Mouse (Mus musculus) heart, embryonic 13.5 days (tissue): ENCODE data around the gene Zfyve27. TPM values are rescaled to one million over a fixed set of nuclear protein-coding genes. Genes with fewer than 3 reads are reported as not detected.

ENCODE experiments used
- ATAC-seq: fragments of 200-750 bp; cut with Nextera tagmentation; 2 replicates; pipeline ENCODE4 v1.8.0; 2017; ENCODE audit warnings: moderate TSS enrichment; ENCODE audit not compliant: insufficient number of reproducible peaks, low FRiP score, low TSS enrichment; ENCODE audit errors: extremely low read depth
- H3K27ac ChIP-seq: fragments of 300-500 bp; sonication (generic); replicated peaks from 2 replicates; pipeline ENCODE4 v1.5.1; 2015; ENCODE audit warnings: moderate library complexity, mild to moderate bottlenecking, inconsistent platforms
- H3K27me3 ChIP-seq: fragments of 300-500 bp; sonication (generic); replicated peaks from 2 replicates; pipeline ENCODE4 v1.6.1; 2015; ENCODE audit warnings: mild to moderate bottlenecking, inconsistent platforms
- H3K36me3 ChIP-seq: fragments of 300-500 bp; sonication (generic); 2 replicates; pipeline ENCODE4 v1.6.1; 2015; ENCODE audit warnings: mild to moderate bottlenecking, inconsistent platforms
- H3K4me1 ChIP-seq: fragments of 300-500 bp; sonication (generic); 2 replicates; pipeline ENCODE4 v1.6.1; 2015; ENCODE audit warnings: inconsistent platforms
- H3K4me2 ChIP-seq: fragments of 300-500 bp; sonication (generic); 2 replicates; pipeline ENCODE4 v1.6.1; 2015; ENCODE audit warnings: inconsistent platforms, mild to moderate bottlenecking, moderate library complexity
- H3K4me3 ChIP-seq: fragments of 300-500 bp; sonication (generic); 2 replicates; pipeline ENCODE4 v1.5.1; 2015; ENCODE audit warnings: moderate library complexity, mild to moderate bottlenecking, inconsistent platforms
- H3K9ac ChIP-seq: fragments of 300-500 bp; sonication (generic); 2 replicates; pipeline ENCODE4 v1.6.1; 2015; ENCODE audit warnings: inconsistent platforms, mild to moderate bottlenecking, moderate library complexity
- H3K9me3 ChIP-seq: fragments of 300-500 bp; sonication (generic); 2 replicates; pipeline ENCODE4 v1.6.1; 2016; ENCODE audit warnings: inconsistent platforms
- WGBS: fragments of 180-500 bp; shearing (Covaris S2); methylation state at CpG from one replicate; pipeline ENCODE4 v1.1.7; 2015; ENCODE audit warnings: mixed read lengths; 5-methylcytosine and 5-hydroxymethylcytosine counted together
- polyA plus RNA-seq: library from polyadenylated mRNA; unstranded; fragments of >200 nt; fragmentation: Nextera tagmentation; extraction: Ambion mirVana; gene quantifications from 2 replicates; pipeline ENCODE4 v1.2.1, GENCODE M21; 2015

Gene Zfyve27
- polyA plus RNA-seq, 1 experiment from 2014 or later, result 20.2 TPM

GRCm38 (mm10) chr19:42158246-42159017, 5.3 kb upstream of the Zfyve27 start:
- Histone ChIP-seq H3K9me3 (no peaks in the 10 kb centered on the region), H3K4me2 (peak overlapping the region; percentile 41), H3K36me3 (no peaks in the 10 kb centered on the region), H3K4me3 (peak overlapping the region; percentile 5; the same call in 1 of the 2 replicates), H3K27ac (peak overlapping the region; percentile 24), H3K27me3 (no peaks in the 10 kb centered on the region), H3K4me1 (peaks cover 14% of the 10 kb centered on the region), H3K9ac (0 out of 2 replicates have a peak overlapping the region, but pooled peaks have one; percentile 16)
- 19% methylated on average over 13 of the region's 13 CpGs for WGBS
- ATAC-seq, result no peak

DNA sequence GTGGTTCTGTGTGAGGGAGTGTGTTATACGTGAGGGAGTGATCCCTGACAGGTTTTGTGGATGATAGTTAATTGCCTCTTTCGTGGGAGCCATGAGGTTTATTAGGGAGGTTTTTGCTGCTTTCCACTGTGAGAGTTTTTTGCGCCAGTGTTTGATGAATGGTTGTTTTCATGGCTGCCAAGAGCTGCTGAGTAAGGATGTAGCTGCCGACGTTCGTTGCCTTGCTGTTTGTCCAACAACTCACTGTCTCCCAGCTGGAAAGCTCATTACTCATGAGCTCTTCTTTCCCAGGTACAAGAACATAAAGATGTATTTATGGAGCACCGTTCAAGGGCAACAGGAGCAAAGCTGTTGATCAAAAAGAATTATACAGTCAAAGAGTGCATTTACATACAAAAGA, 437 bp downstream of the Zfyve27 start:
- no peak overlapping the region for H3K4me3 ChIP-seq
- no peak for ATAC-seq
- peaks cover 5% of the 10 kb centered on the region; the same call in 1 of the 2 replicates for H3K4me1 ChIP-seq

DNA sequence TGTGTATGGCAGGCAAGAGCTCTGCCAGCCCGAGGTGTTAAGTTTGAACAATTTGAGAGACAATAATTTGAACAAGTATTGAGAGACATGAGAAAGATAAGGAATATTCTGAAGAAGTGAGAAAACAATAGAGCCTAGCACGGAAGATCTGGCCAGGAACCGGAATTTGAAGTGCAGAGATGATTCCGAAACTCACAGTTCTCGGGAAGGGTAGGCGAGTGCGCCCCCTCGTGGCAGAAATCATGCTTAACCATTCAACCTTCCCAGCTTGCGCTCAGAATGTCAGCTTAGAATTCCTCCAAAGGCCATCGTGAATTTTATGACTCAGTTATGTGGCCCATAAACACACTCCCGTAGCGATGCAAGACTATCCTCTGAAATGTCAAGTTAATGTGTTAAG, 2.4 kb downstream of the Zfyve27 start:
- Histone ChIP-seq H3K27me3 (peaks cover 41% of the 10 kb centered on the region), H3K27ac (no peak overlapping the region), H3K9me3 (no peaks in the 10 kb centered on the region), H3K9ac (peak overlapping the region; percentile 71), H3K4me3 (peak overlapping the region; percentile 36), H3K4me1 (peaks cover 15% of the 10 kb centered on the region), H3K36me3 (no peaks in the 10 kb centered on the region), H3K4me2 (peak overlapping the region; percentile 63)
- 3% methylated on average over 12 of the region's 12 CpGs for WGBS
- ATAC-seq, result no peak

More for the DNA sequence above, 437 bp downstream of the Zfyve27 start:
- Histone ChIP-seq H3K27ac (no peak overlapping the region), H3K9me3 (no peaks in the 10 kb centered on the region), H3K27me3 (peaks cover 34% of the 10 kb centered on the region), H3K9ac (no peak overlapping the region), H3K36me3 (no peaks in the 10 kb centered on the region), H3K4me2 (no peak overlapping the region)
- 52% methylated on average over 7 of the region's 7 CpGs for WGBS

GRCm38 (mm10) chr19:42166766-42167165, 3.0 kb downstream of the Zfyve27 start:
- WGBS, result 40% methylated on average over 3 of the region's 3 CpGs
- Histone ChIP-seq H3K4me1 (peaks cover 21% of the 10 kb centered on the region), H3K9me3 (no peaks in the 10 kb centered on the region), H3K27me3 (peaks cover 41% of the 10 kb centered on the region), H3K27ac (no peak overlapping the region), H3K4me3 (no peak overlapping the region), H3K36me3 (no peaks in the 10 kb centered on the region), H3K9ac (no peak overlapping the region), H3K4me2 (no peak overlapping the region)
- ATAC-seq, result no peak

GRCm38 (mm10) chr19:42167489-42167888, 3.7 kb downstream of the Zfyve27 start:
- 60% methylated on average over 9 of the region's 9 CpGs for WGBS
- Histone ChIP-seq H3K27me3 (peaks cover 41% of the 10 kb centered on the region), H3K4me2 (no peak overlapping the region), H3K27ac (no peak overlapping the region), H3K9ac (no peak overlapping the region), H3K36me3 (no peaks in the 10 kb centered on the region), H3K4me1 (peaks cover 25% of the 10 kb centered on the region), H3K9me3 (no peaks in the 10 kb centered on the region), H3K4me3 (no peak overlapping the region)
- no peak for ATAC-seq

- 51% methylated on average over 10 of the region's 10 CpGs for WGBS
- H3K27me3 ChIP-seq, result peaks cover 38% of the 10 kb centered on the region
- no peaks in the 10 kb centered on the region for H3K9me3 ChIP-seq
- H3K4me1 ChIP-seq, result peaks cover 27% of the 10 kb centered on the region
- no peak overlapping the region for H3K27ac ChIP-seq
- peak overlapping the region; percentile 77; the same call in 1 of the 2 replicates for H3K4me3 ChIP-seq
- H3K4me2 ChIP-seq, result peak overlapping the region; percentile 89
- no peak overlapping the region for H3K9ac ChIP-seq
- H3K36me3 ChIP-seq, result no peaks in the 10 kb centered on the region
- no peak for ATAC-seq
Observed at GRCm38 (mm10) chr19:42169322-42169975, 5.7 kb downstream of the Zfyve27 start.

DNA sequence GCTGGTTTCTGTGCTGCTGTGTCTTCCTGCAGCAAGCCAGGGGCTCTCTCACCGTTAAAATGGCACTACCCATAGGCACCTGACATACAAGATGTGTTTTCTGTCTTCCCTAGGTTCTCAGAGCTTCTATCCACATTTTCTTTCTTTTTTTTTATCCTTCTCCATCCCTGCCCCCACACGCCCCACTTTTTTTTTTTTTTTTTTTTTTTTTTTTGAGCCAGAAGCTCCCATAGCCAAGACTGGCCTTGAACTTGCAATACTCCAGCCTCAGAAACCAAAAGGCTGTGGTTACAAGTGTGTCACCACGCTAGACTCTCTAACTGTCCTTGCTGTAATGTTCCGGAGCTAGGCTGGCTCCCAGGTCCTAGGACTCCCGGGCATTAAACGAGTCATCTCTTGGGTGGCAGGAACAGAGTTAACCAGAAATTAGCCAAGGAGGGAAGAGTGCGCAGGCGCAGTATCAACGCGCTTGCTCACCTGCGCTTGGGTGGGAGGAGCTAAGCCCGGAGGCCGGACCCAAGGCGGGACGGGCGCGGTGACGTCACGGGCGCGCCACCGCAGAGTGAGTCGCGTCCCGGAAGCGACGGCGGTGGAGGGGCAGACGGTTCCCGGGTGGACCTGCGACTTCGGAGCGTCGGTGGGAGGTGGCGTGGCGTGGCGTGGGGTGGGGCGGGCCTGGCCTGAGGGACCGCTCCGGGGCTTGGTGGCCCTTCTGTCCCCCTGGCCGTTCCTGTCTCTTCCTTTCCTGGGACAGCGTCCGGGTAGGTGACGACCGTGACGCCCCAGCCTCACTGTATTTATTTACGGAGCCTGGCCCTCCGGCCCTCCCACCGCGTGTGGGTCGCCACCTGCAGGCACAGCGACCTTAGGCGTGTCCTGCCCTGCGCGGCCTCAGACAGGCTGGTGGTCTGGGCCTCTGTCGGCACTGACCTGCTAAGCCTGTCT, 6.5 kb downstream of the Zfyve27 start:
- peak overlapping the region; percentile 77 for H3K4me3 ChIP-seq
- WGBS, result 2% methylated on average over 56 of the region's 56 CpGs
- H3K27me3 ChIP-seq, result peaks cover 31% of the 10 kb centered on the region
- peak overlapping the region; percentile 88 for H3K9ac ChIP-seq
- ATAC-seq, result peak; percentile 89
- H3K27ac ChIP-seq, result peak overlapping the region; percentile 36
- peak overlapping the region; percentile 89 for H3K4me2 ChIP-seq
- H3K4me1 ChIP-seq, result peaks cover 31% of the 10 kb centered on the region
- H3K36me3 ChIP-seq, result no peaks in the 10 kb centered on the region
- H3K9me3 ChIP-seq, result no peaks in the 10 kb centered on the region

GRCm38 (mm10) chr19:42176841-42177240, 13.1 kb downstream of the Zfyve27 start:
- no peaks in the 10 kb centered on the region for H3K9me3 ChIP-seq
- H3K27ac ChIP-seq, result no peak overlapping the region
- H3K27me3 ChIP-seq, result no peaks in the 10 kb centered on the region
- H3K4me2 ChIP-seq, result no peak overlapping the region
- no peak overlapping the region for H3K9ac ChIP-seq
- ATAC-seq, result no peak
- peaks cover 9% of the 10 kb centered on the region for H3K4me1 ChIP-seq
- WGBS, result 67% methylated on average over 7 of the region's 7 CpGs
- peaks cover 32% of the 10 kb centered on the region for H3K36me3 ChIP-seq
- no peak overlapping the region for H3K4me3 ChIP-seq

DNA sequence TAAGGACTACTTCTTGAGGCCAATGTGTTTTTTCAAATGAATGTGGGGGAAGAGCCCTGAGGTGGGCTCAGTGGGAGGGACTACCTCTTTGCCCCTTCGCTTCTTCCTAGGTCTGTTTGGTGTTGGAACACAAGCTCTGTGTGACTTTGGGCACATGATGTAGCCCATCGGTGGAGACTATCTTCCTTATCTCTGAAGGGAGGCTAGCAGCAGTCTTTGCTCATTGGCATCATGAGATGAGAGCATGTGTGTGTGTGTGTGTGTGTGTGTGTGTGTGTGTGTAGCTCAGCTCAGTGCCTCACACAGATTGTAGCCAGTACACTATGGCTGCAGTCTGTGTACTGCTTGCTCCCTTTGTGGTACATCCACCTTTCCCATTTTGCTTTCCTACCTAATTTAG, 13.7 kb downstream of the Zfyve27 start:
- Histone ChIP-seq H3K9ac (no peak overlapping the region), H3K4me1 (peaks cover 6% of the 10 kb centered on the region; the same call in 1 of the 2 replicates), H3K4me2 (no peak overlapping the region), H3K27ac (no peak overlapping the region), H3K36me3 (peaks cover 37% of the 10 kb centered on the region), H3K27me3 (no peaks in the 10 kb centered on the region), H3K4me3 (no peak overlapping the region), H3K9me3 (no peaks in the 10 kb centered on the region)
- ATAC-seq, result no peak
- 63% methylated on average over 2 of the region's 2 CpGs for WGBS

DNA sequence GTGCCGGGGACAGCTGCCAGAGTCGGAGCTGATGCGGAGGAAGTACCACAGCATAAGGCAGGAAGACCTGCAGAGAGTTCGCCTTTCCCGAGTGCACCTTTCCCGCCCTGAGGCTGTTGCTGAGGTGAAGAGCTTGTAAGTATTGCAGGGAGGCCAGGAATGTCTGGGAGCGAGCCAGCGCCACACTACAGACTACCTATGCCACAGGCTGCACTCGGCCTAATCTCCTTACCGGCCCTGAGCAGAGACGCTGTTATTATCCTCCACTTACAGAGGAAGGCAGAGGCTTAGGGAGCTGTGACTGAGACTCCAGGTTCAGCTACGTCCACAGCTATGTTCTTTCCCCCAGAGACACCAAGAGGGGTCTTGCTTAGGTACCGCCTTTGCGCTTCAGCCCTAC, 15.6 kb downstream of the Zfyve27 start:
- WGBS, result 86% methylated on average over 14 of the region's 14 CpGs
- H3K27ac ChIP-seq, result no peak overlapping the region
- H3K9ac ChIP-seq, result no peak overlapping the region
- peaks cover 5% of the 10 kb centered on the region; the same call in 1 of the 2 replicates for H3K4me1 ChIP-seq
- peaks cover 56% of the 10 kb centered on the region for H3K36me3 ChIP-seq
- no peaks in the 10 kb centered on the region for H3K9me3 ChIP-seq
- ATAC-seq, result no peak
- H3K4me3 ChIP-seq, result no peak overlapping the region
- H3K4me2 ChIP-seq, result no peak overlapping the region
- no peaks in the 10 kb centered on the region for H3K27me3 ChIP-seq

DNA sequence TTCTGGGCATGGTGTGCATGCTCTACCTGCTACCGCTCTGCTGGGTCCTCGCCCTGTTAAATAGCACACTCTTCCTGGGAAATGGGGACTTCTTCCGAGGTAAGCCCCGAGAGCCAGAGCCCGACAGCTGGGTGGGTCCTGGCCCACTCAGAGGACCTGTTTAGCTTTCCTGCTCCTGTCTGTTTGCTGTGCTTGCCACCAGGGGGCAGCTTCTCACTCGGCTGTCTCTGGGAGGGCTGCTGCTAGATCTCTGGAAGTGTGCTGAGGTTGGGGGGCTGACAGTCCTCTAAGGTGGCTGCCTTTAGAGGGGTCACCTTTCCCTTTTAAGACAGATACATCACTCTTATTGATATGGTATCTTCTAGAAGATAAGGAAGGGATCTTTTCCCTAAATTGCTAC, 18.9 kb downstream of the Zfyve27 start:
- Histone ChIP-seq H3K27me3 (no peaks in the 10 kb centered on the region), H3K4me1 (no peaks in the 10 kb centered on the region), H3K36me3 (peaks cover 82% of the 10 kb centered on the region), H3K9ac (no peak overlapping the region), H3K9me3 (no peaks in the 10 kb centered on the region), H3K4me2 (no peak overlapping the region), H3K4me3 (no peak overlapping the region), H3K27ac (no peak overlapping the region)
- ATAC-seq, result no peak
- WGBS, result 50% methylated on average over 6 of the region's 6 CpGs
